In the genomic region with DNA sequence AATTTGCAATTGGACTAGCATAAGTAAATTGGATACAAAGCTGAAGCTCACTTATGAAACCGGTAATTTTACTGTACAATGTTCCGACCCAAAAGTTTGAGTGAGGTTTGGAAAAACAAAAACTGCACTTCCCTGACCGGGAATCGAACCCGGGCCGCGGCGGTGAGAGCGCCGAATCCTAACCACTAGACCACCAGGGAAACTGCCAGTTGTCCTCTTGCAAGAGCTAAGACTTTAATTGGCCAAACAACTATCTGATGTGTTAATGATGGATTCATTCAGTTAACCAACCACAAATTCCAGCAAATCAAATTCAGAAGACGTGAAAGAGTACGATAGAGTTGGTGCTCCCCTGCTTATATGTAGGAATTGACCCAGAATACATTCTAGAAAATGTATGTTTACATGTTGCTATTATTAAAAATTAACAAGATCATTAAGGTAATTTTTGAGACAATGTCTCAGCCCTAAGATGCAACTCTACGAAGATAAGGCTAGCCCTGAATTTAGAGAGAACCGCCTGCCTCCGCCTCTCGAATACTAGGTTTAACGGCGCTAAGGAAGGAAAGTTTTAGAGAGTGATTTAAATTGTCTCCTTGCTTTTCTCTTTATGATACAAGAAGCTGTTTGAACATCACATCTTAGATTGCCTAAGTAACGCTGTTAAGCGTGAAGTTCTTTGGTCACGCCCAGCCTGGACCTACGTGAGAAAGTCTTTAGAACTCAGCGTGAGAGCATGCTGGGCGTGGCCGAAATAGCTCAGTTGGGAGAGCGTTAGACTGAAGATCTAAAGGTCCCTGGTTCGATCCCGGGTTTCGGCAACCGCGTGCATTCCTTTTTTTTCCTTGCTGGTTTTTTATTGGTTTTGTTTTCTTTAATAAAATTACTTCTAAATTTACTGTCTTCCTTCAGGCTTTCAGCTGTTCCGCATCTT, we compare ENCODE assay signal across 8 mouse cellular contexts. TPM values are rescaled to one million over a fixed set of nuclear protein-coding genes. Genes with fewer than 3 reads are reported as not detected.
DNase-seq lines count a peak whose midpoint lies in the region; ATAC-seq and TF ChIP-seq lines count a peak whose summit lies in the region.

No protein-coding gene starts in this region.

- no peak for TF ChIP-seq POLR2A in bone marrow, adult 2 months (IDR thresholded peaks at IDR 0.05; ENCODE audit: borderline replicate concordance, control insufficient read depth, low read depth, low read length)

- DNase-seq in 3T3-L1 (ENCODE audit: low read depth, low spot score): peak; percentile 94
- DNase-seq in embryonic facial prominence, embryonic 14.5 days (ENCODE audit: low spot score): peak; percentile 88
- DNase-seq in heart, adult 9 months (ENCODE audit: low spot score in 2 of 2): peak; percentile 70 to 92
- peak; percentile 94 for DNase-seq in midbrain, postnatal 0 days (ENCODE audit: low spot score)
- peak; percentile 91 to 96 for DNase-seq in spleen, postnatal 10 days (ENCODE audit: low spot score in 2 of 2)

- peak overlapping the region; percentile 64 for H3K9ac ChIP-seq in embryonic facial prominence, embryonic 14.5 days (ENCODE audit: low read depth, low read length)
- peak overlapping the region; percentile 59; the same call in 1 of the 2 replicates for H3K9ac ChIP-seq in kidney, embryonic 14.5 days (ENCODE audit: low read depth, low read length)
- no peak overlapping the region for H3K9ac ChIP-seq in limb, embryonic 15.5 days
- peak overlapping the region; percentile 46 for H3K9ac ChIP-seq in midbrain, postnatal 0 days (replicated peaks; ENCODE audit: low read length, poor library complexity, severe bottlenecking)

- peak overlapping the region; percentile 58 for H3K4me3 ChIP-seq in bone marrow, adult 2 months (replicated peaks; ENCODE audit: control insufficient read depth, low read depth, low read length)
- peak overlapping the region; percentile 73 for H3K4me3 ChIP-seq in embryonic facial prominence, embryonic 14.5 days (ENCODE audit: low read depth, low read length)
- H3K4me3 ChIP-seq in kidney, embryonic 14.5 days (ENCODE audit: low read length): peak overlapping the region; percentile 70
- H3K4me3 ChIP-seq in limb, embryonic 15.5 days: peak overlapping the region; percentile 68
- H3K4me3 ChIP-seq in midbrain, postnatal 0 days (ENCODE audit: low read depth, low read length): peak overlapping the region; percentile 66

- no peaks in the 10 kb centered on the region for H3K27me3 ChIP-seq in embryonic facial prominence, embryonic 14.5 days (replicated peaks; ENCODE audit: control insufficient read depth, insufficient read depth, low read length)
- no peaks in the 10 kb centered on the region for H3K27me3 ChIP-seq in kidney, embryonic 14.5 days (ENCODE audit: control insufficient read depth, insufficient read depth, low read length)
- no peaks in the 10 kb centered on the region; the same call in 1 of the 2 replicates for H3K27me3 ChIP-seq in limb, embryonic 15.5 days
- H3K27me3 ChIP-seq in midbrain, postnatal 0 days (ENCODE audit: insufficient read depth, low read length): no peaks in the 10 kb centered on the region

- H3K4me2 ChIP-seq in embryonic facial prominence, embryonic 14.5 days (ENCODE audit: low read depth, low read length): peak overlapping the region; percentile 90
- peak overlapping the region; percentile 95 for H3K4me2 ChIP-seq in kidney, embryonic 14.5 days (replicated peaks; ENCODE audit: low read depth, low read length)
- H3K4me2 ChIP-seq in limb, embryonic 15.5 days: peak overlapping the region; percentile 91
- peak overlapping the region; percentile 91 for H3K4me2 ChIP-seq in midbrain, postnatal 0 days (ENCODE audit: low read depth, low read length, poor library complexity, severe bottlenecking)

- H3K9me3 ChIP-seq in embryonic facial prominence, embryonic 14.5 days (ENCODE audit: control insufficient read depth, low read length): no peaks in the 10 kb centered on the region
- no peaks in the 10 kb centered on the region for H3K9me3 ChIP-seq in kidney, embryonic 14.5 days (ENCODE audit: control insufficient read depth, low read length)
- no peaks in the 10 kb centered on the region for H3K9me3 ChIP-seq in limb, embryonic 15.5 days
- no peaks in the 10 kb centered on the region for H3K9me3 ChIP-seq in midbrain, postnatal 0 days (ENCODE audit: low read length)

- TF ChIP-seq CTCF in bone marrow, adult 2 months (IDR thresholded peaks at IDR 0.05; ENCODE audit: control insufficient read depth, insufficient read depth, low read length): no peak
- TF ChIP-seq CTCF in midbrain, postnatal 0 days (IDR thresholded peaks at IDR 0.05): no peak

- peak; percentile 88 for ATAC-seq in embryonic facial prominence, embryonic 14.5 days (ENCODE audit: low read depth)
- peak; percentile 87 for ATAC-seq in kidney, embryonic 14.5 days (ENCODE audit: low FRiP score, low TSS enrichment)
- peak; percentile 83 for ATAC-seq in limb, embryonic 15.5 days (ENCODE audit: insufficient number of reproducible peaks, low FRiP score, low TSS enrichment, low read depth)
- ATAC-seq in midbrain, postnatal 0 days (ENCODE audit: low FRiP score): peak; percentile 93

- H3K36me3 ChIP-seq in embryonic facial prominence, embryonic 14.5 days (ENCODE audit: control insufficient read depth, insufficient read depth, low read length): no peaks in the 10 kb centered on the region
- no peaks in the 10 kb centered on the region for H3K36me3 ChIP-seq in kidney, embryonic 14.5 days (ENCODE audit: control insufficient read depth, insufficient read depth, low read length)
- no peaks in the 10 kb centered on the region for H3K36me3 ChIP-seq in limb, embryonic 15.5 days
- no peaks in the 10 kb centered on the region for H3K36me3 ChIP-seq in midbrain, postnatal 0 days (ENCODE audit: insufficient read depth, low read length)

- H3K4me1 ChIP-seq in bone marrow, adult 2 months (ENCODE audit: control insufficient read depth, insufficient read depth, low read length): no peaks in the 10 kb centered on the region; the same call in 1 of the 2 replicates
- peaks cover 8% of the 10 kb centered on the region; the same call in 1 of the 2 replicates for H3K4me1 ChIP-seq in embryonic facial prominence, embryonic 14.5 days (ENCODE audit: control insufficient read depth, insufficient read depth, low read length)
- H3K4me1 ChIP-seq in kidney, embryonic 14.5 days (ENCODE audit: control insufficient read depth, insufficient read depth, low read length): 0 out of 2 replicates have a peak, but pooled peaks cover 4% of the 10 kb centered on the region
- peaks cover 7% of the 10 kb centered on the region for H3K4me1 ChIP-seq in limb, embryonic 15.5 days
- H3K4me1 ChIP-seq in midbrain, postnatal 0 days (ENCODE audit: insufficient read depth, low read length): no peaks in the 10 kb centered on the region

- WGBS in bone marrow, adult 2 months: under 1% methylated on average over 32 of the region's 32 CpGs
- under 1% methylated on average over 32 of the region's 32 CpGs for WGBS in embryonic facial prominence, embryonic 14.5 days
- under 1% methylated on average over 32 of the region's 32 CpGs for WGBS in kidney, embryonic 14.5 days
- WGBS in limb, embryonic 15.5 days: under 1% methylated on average over 32 of the region's 32 CpGs
- under 1% methylated on average over 32 of the region's 32 CpGs for WGBS in midbrain, postnatal 0 days

- H3K27ac ChIP-seq in bone marrow, adult 2 months (ENCODE audit: control insufficient read depth, insufficient read depth, low read depth, low read length, poor library complexity): no peak overlapping the region
- peak overlapping the region; percentile 48; the same call in 1 of the 2 replicates for H3K27ac ChIP-seq in embryonic facial prominence, embryonic 14.5 days (replicated peaks; ENCODE audit: low read depth, low read length)
- H3K27ac ChIP-seq in kidney, embryonic 14.5 days (ENCODE audit: low read depth, low read length): no peak overlapping the region
- 0 out of 2 replicates have a peak overlapping the region, but pooled peaks have one; percentile 38 for H3K27ac ChIP-seq in limb, embryonic 15.5 days
- no peak overlapping the region for H3K27ac ChIP-seq in midbrain, postnatal 0 days (ENCODE audit: low read depth, low read length)

RNA-seq across cellular contexts. Expression of gene Olfr1368, which starts 15.3 kb away (rescaled TPM):
- not detected in 2 replicates for polyA plus RNA-seq in bone marrow, adult 2 months (2011; ENCODE audit: insufficient read depth, insufficient read length, low replicate concordance, missing spikeins)
- polyA plus RNA-seq in embryonic facial prominence, embryonic 14.5 days (2014; fragmentation: Nextera tagmentation; extraction: Ambion mirVana): not detected in 2 replicates
- polyA plus RNA-seq in kidney, embryonic 14.5 days (2014; fragmentation: Nextera tagmentation; extraction: Ambion mirVana): not detected in 2 replicates
- not detected in 2 replicates for polyA plus RNA-seq in limb, embryonic 15.5 days (2015; fragmentation: Nextera tagmentation; extraction: Ambion mirVana)
- total RNA-seq in midbrain, postnatal 0 days (2014; rRNA removed): not detected in 2 replicates
- not detected in 2 replicates for polyA plus RNA-seq in midbrain, postnatal 0 days (2015; fragmentation: Nextera tagmentation; extraction: Ambion mirVana)

RNA-seq across cellular contexts. Expression of gene Trim27, which starts 18.3 kb away (rescaled TPM):
- polyA plus RNA-seq in bone marrow, adult 2 months (2011; ENCODE audit: insufficient read depth, insufficient read length, low replicate concordance, missing spikeins): 41.4 and 45.6 TPM in 2 replicates
- polyA plus RNA-seq in embryonic facial prominence, embryonic 14.5 days (2014; fragmentation: Nextera tagmentation; extraction: Ambion mirVana): 111 and 127 TPM in 2 replicates
- polyA plus RNA-seq in kidney, embryonic 14.5 days (2014; fragmentation: Nextera tagmentation; extraction: Ambion mirVana): 145 and 164 TPM in 2 replicates
- polyA plus RNA-seq in limb, embryonic 15.5 days (2015; fragmentation: Nextera tagmentation; extraction: Ambion mirVana): 106 and 121 TPM in 2 replicates
- total RNA-seq in midbrain, postnatal 0 days (2014; rRNA removed): 74.5 and 76.2 TPM in 2 replicates
- polyA plus RNA-seq in midbrain, postnatal 0 days (2015; fragmentation: Nextera tagmentation; extraction: Ambion mirVana): 64.2 and 65.0 TPM in 2 replicates

RNA-seq across cellular contexts. Expression of gene Olfr263, which starts 31.5 kb away (rescaled TPM):
- polyA plus RNA-seq in bone marrow, adult 2 months (2011; ENCODE audit: insufficient read depth, insufficient read length, low replicate concordance, missing spikeins): not detected in 2 replicates
- 0.18 TPM in 1 of 2 replicates, not detected in the other for polyA plus RNA-seq in embryonic facial prominence, embryonic 14.5 days (2014; fragmentation: Nextera tagmentation; extraction: Ambion mirVana)
- not detected in 2 replicates for polyA plus RNA-seq in kidney, embryonic 14.5 days (2014; fragmentation: Nextera tagmentation; extraction: Ambion mirVana)
- not detected in 2 replicates for polyA plus RNA-seq in limb, embryonic 15.5 days (2015; fragmentation: Nextera tagmentation; extraction: Ambion mirVana)
- not detected in 2 replicates for total RNA-seq in midbrain, postnatal 0 days (2014; rRNA removed)
- polyA plus RNA-seq in midbrain, postnatal 0 days (2015; fragmentation: Nextera tagmentation; extraction: Ambion mirVana): not detected in 2 replicates

RNA-seq across cellular contexts. Expression of gene Olfr1369-ps1, which starts 49.6 kb away (rescaled TPM):
- polyA plus RNA-seq in bone marrow, adult 2 months (2011; ENCODE audit: insufficient read depth, insufficient read length, low replicate concordance, missing spikeins): not detected in 2 replicates
- polyA plus RNA-seq in embryonic facial prominence, embryonic 14.5 days (2014; fragmentation: Nextera tagmentation; extraction: Ambion mirVana): 0.15 TPM in 1 of 2 replicates, not detected in the other
- 0.06 TPM in 1 of 2 replicates, not detected in the other for polyA plus RNA-seq in kidney, embryonic 14.5 days (2014; fragmentation: Nextera tagmentation; extraction: Ambion mirVana)
- polyA plus RNA-seq in limb, embryonic 15.5 days (2015; fragmentation: Nextera tagmentation; extraction: Ambion mirVana): 0.05 and 0.09 TPM in 2 replicates
- total RNA-seq in midbrain, postnatal 0 days (2014; rRNA removed): not detected in 2 replicates
- polyA plus RNA-seq in midbrain, postnatal 0 days (2015; fragmentation: Nextera tagmentation; extraction: Ambion mirVana): 0.10 TPM in 1 of 2 replicates, not detected in the other

Comparison
In these comparisons a context has a peak if more than half of its experiments do, and no peak if none do; other contexts are left out.
1. H3K27ac ChIP-seq: peak in embryonic facial prominence, embryonic 14.5 days (single experiment) and limb, embryonic 15.5 days (single experiment); none in bone marrow, adult 2 months (single experiment), kidney, embryonic 14.5 days (single experiment) and midbrain, postnatal 0 days (single experiment).
2. Peak in every context shown above with its lines, with median percentiles within 50 percentile points of each other: DNase-seq, H3K4me3 ChIP-seq, ATAC-seq and H3K4me2 ChIP-seq.